Mouse (Mus musculus): ENCODE measurements around the gene Ankrd42. TPM values are rescaled to one million over a fixed set of nuclear protein-coding genes. Genes with fewer than 3 reads are reported as not detected.

Ankrd42 gene
- polyA plus RNA-seq, 1 experiment from 2014 or later, result 6.0 TPM

DNA sequence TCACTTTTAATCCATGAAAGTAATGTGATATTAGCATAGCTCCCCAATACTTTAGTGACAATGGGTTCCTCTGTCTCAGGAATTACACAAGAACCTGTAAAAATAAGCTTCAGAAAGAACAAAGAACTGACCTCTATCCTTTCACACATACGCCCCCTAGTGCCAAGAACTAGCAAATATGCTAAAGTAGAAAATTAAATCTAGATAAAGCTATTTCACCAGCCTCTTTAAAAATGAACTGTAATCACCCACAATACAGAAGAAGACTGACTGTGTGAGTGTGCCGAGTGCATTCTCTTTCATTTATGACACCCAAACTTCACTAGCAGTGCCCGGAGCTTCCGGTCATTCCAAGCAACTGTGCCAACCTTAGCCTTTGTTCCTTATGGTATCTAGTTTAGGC, 86.0 kb downstream of the Ankrd42 start:
- no peak overlapping the region for H3K27ac ChIP-seq (ENCODE audit: low read length)
- no peaks in the 10 kb centered on the region for H3K36me3 ChIP-seq (ENCODE audit: control insufficient read depth, insufficient read depth, low read length)
- H3K4me2 ChIP-seq (replicated peaks; ENCODE audit: low read depth, low read length), result no peak overlapping the region
- H3K4me3 ChIP-seq (ENCODE audit: low read depth, low read length), result no peak overlapping the region
- H3K9me3 ChIP-seq (ENCODE audit: control insufficient read depth, low read depth, low read length), result no peaks in the 10 kb centered on the region
- H3K27me3 ChIP-seq (ENCODE audit: control insufficient read depth, insufficient read depth, low read length), result no peaks in the 10 kb centered on the region
- H3K4me1 ChIP-seq (ENCODE audit: control insufficient read depth, insufficient read depth, low read length), result no peaks in the 10 kb centered on the region
- H3K9ac ChIP-seq (replicated peaks; ENCODE audit: low read depth, low read length), result no peak overlapping the region
- no peak for ATAC-seq (ENCODE audit: insufficient number of reproducible peaks, insufficient read depth, low FRiP score, low read depth)
- WGBS, result 55% methylated on average over 4 of the region's 4 CpGs

DNA sequence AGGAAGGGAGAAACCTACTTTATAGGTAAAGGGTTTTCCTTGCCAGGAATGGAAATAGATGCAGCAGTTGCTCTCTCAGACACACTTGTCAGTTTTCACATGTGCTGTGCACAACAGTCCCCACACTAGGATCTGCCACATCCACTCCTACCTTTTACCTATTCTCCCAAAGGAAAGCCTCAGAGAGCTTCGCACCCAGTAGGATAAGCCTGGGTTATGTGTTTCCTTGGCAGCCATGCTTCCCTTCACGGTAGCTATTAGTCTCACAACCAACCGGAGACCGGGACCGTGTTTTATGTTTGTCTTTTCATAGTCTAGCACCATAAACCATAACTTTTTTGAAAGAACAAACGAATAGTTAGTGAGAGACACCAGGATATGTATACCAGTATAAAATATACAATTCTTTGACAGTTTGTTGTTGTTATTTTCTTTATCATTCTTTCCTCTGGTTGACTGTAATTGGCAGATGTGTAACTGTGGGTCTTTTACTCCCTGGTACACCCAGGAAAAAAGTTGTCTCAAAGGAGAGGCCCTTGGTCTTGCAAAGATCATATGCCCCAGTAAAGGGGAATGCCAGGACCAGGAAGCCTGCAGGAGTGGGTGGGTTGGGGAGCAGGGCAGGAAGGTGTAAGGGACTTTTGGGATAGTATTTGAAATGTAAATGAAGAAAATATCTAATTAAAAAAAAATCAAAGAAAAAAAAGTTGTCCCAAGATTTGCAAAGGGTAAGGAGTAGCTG, 86.5 kb downstream of the Ankrd42 start:
- no peak for ATAC-seq (ENCODE audit: insufficient number of reproducible peaks, insufficient read depth, low FRiP score, low read depth)
- no peaks in the 10 kb centered on the region for H3K4me1 ChIP-seq (ENCODE audit: control insufficient read depth, insufficient read depth, low read length)
- WGBS, result 88% methylated on average over 6 of the region's 6 CpGs
- H3K4me3 ChIP-seq (ENCODE audit: low read depth, low read length), result no peak overlapping the region
- no peaks in the 10 kb centered on the region for H3K9me3 ChIP-seq (ENCODE audit: control insufficient read depth, low read depth, low read length)
- no peak overlapping the region for H3K9ac ChIP-seq (replicated peaks; ENCODE audit: low read depth, low read length)
- H3K4me2 ChIP-seq (replicated peaks; ENCODE audit: low read depth, low read length), result no peak overlapping the region
- H3K36me3 ChIP-seq (ENCODE audit: control insufficient read depth, insufficient read depth, low read length), result no peaks in the 10 kb centered on the region
- no peak overlapping the region for H3K27ac ChIP-seq (ENCODE audit: low read length)
- H3K27me3 ChIP-seq (ENCODE audit: control insufficient read depth, insufficient read depth, low read length), result no peaks in the 10 kb centered on the region

DNA sequence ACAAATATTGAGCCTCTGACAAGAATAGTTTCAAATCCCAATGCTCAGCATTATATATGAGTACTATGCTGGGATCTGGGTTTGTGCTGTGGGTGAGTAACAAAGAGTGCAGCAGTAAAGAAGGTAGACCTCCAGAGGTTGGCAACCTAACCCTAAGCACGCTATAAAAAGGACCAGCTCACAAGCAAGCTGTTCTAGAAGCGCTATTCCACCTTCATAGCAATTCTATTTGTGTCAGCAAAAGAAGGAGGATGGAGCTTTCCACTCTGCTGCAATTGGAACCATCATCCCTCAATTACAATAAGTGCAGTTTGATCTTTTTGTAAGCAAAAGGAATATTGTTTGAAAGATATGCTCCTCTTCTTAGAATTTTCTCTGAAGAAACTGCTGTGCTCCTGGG, 90.2 kb downstream of the Ankrd42 start:
- 70% methylated on average over 2 of the region's 2 CpGs for WGBS

DNA sequence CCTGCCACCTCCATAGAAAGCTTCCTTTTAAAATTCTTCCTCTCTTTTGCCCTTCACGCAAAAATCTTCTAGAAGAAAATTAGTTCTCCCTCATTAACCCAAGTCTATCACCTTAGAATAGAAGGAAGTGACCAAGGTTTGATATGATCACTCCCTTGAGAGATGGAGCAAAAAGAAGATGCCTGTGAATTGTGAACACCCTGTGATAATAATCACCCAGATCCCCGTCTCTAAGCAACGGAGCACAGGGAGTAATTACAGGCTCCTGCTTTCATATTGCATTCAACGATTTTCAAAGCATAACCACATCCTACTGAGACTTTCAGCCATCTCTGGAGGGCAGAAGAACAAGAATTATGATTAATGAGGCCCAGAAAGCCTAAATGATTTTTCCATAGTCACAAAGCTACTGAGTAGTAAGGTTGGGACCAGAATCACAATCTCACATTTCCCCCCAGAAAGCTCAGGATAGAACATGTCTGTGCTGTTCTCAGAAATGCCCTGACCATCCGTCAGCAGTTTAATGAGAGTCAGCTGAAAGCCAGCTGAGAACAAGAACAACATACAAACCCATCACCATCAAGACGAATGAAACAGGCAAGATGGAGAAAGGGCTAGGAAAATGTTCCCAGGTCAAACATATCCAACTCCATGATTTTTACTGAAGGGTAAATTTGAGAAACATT, 104.4 kb downstream of the Ankrd42 start:
- Histone ChIP-seq H3K4me2 (replicated peaks; ENCODE audit: low read depth, low read length) (no peak overlapping the region), H3K27ac (ENCODE audit: low read length) (no peak overlapping the region), H3K27me3 (ENCODE audit: control insufficient read depth, insufficient read depth, low read length) (no peaks in the 10 kb centered on the region), H3K36me3 (ENCODE audit: control insufficient read depth, insufficient read depth, low read length) (no peaks in the 10 kb centered on the region), H3K9ac (replicated peaks; ENCODE audit: low read depth, low read length) (no peak overlapping the region), H3K4me1 (ENCODE audit: control insufficient read depth, insufficient read depth, low read length) (no peaks in the 10 kb centered on the region), H3K9me3 (ENCODE audit: control insufficient read depth, low read depth, low read length) (no peaks in the 10 kb centered on the region), H3K4me3 (ENCODE audit: low read depth, low read length) (no peak overlapping the region)
- ATAC-seq (ENCODE audit: insufficient number of reproducible peaks, insufficient read depth, low FRiP score, low read depth), result no peak
- 70% methylated on average over 6 of the region's 6 CpGs for WGBS

More for the DNA sequence above, 90.2 kb downstream of the Ankrd42 start:
- ATAC-seq (ENCODE audit: insufficient number of reproducible peaks, insufficient read depth, low FRiP score, low read depth), result no peak
- H3K9me3 ChIP-seq (ENCODE audit: control insufficient read depth, low read depth, low read length), result no peaks in the 10 kb centered on the region
- no peak overlapping the region for H3K4me3 ChIP-seq (ENCODE audit: low read depth, low read length)
- H3K36me3 ChIP-seq (ENCODE audit: control insufficient read depth, insufficient read depth, low read length), result no peaks in the 10 kb centered on the region
- H3K27ac ChIP-seq (ENCODE audit: low read length), result no peak overlapping the region
- H3K27me3 ChIP-seq (ENCODE audit: control insufficient read depth, insufficient read depth, low read length), result no peaks in the 10 kb centered on the region
- H3K4me1 ChIP-seq (ENCODE audit: control insufficient read depth, insufficient read depth, low read length), result no peaks in the 10 kb centered on the region
- no peak overlapping the region for H3K4me2 ChIP-seq (replicated peaks; ENCODE audit: low read depth, low read length)
- H3K9ac ChIP-seq (replicated peaks; ENCODE audit: low read depth, low read length), result no peak overlapping the region

Other genes with a start within 250 kb of the Ankrd42 start
- 48.0 and 51.3 TPM in 2 replicates for gene Ccdc90b, start 76.0 kb downstream of the Ankrd42 start, polyA plus RNA-seq (2014; fragmentation: Nextera tagmentation; extraction: Ambion mirVana)
- gene Pcf11, start 32.8 kb upstream of the Ankrd42 start, polyA plus RNA-seq (2014; fragmentation: Nextera tagmentation; extraction: Ambion mirVana), result 23.7 and 26.7 TPM in 2 replicates
- gene Rab30, start 104.5 kb upstream of the Ankrd42 start, polyA plus RNA-seq (2014; fragmentation: Nextera tagmentation; extraction: Ambion mirVana), result 31.8 and 34.5 TPM in 2 replicates
- gene Ddias, start 237.1 kb upstream of the Ankrd42 start, polyA plus RNA-seq (2014; fragmentation: Nextera tagmentation; extraction: Ambion mirVana), result 9.9 and 13.2 TPM in 2 replicates
- 26.0 and 27.3 TPM in 2 replicates for gene Prcp, start 237.3 kb upstream of the Ankrd42 start, polyA plus RNA-seq (2014; fragmentation: Nextera tagmentation; extraction: Ambion mirVana)